Mouse (Mus musculus) limb, embryonic 13.5 days (tissue): Measurements from ENCODE around the gene Pabpc6. TPM values are rescaled to one million over a fixed set of nuclear protein-coding genes. Genes with fewer than 3 reads are reported as not detected.

ENCODE experiments used
- ATAC-seq: fragments of 200-750 bp; cut with Nextera tagmentation; 2 replicates; pipeline ENCODE4 v1.8.0; 2017; ENCODE audit warnings: low read depth, moderate number of reproducible peaks, moderate TSS enrichment; ENCODE audit not compliant: low FRiP score
- H3K27ac ChIP-seq: fragments of 300-500 bp; sonication (generic); 2 replicates; pipeline ENCODE4 v1.5.1; 2015; ENCODE audit warnings: inconsistent platforms, mild to moderate bottlenecking, moderate library complexity
- H3K27me3 ChIP-seq: fragments of 300-500 bp; sonication (generic); 2 replicates; pipeline ENCODE4 v1.6.1; 2015; ENCODE audit warnings: mild to moderate bottlenecking, inconsistent platforms
- H3K36me3 ChIP-seq: fragments of 300-500 bp; sonication (generic); 2 replicates; pipeline ENCODE4 v1.6.1; 2015; ENCODE audit warnings: inconsistent platforms, mild to moderate bottlenecking, moderate library complexity
- H3K4me1 ChIP-seq: fragments of 300-500 bp; sonication (generic); 2 replicates; pipeline ENCODE4 v1.6.1; 2015; ENCODE audit warnings: inconsistent platforms
- H3K4me2 ChIP-seq: fragments of 300-500 bp; sonication (generic); replicated peaks from 2 replicates; pipeline ENCODE4 v1.6.1; 2015; ENCODE audit warnings: inconsistent platforms, mild to moderate bottlenecking, moderate library complexity
- H3K4me3 ChIP-seq: fragments of 300-500 bp; sonication (generic); 2 replicates; pipeline ENCODE4 v1.5.1; 2015; ENCODE audit warnings: moderate library complexity, mild to moderate bottlenecking, inconsistent platforms
- H3K9ac ChIP-seq: fragments of 300-500 bp; sonication (generic); 2 replicates; pipeline ENCODE4 v1.6.1; 2015; ENCODE audit warnings: mild to moderate bottlenecking, inconsistent platforms
- H3K9me3 ChIP-seq: fragments of 300-500 bp; sonication (generic); 2 replicates; pipeline ENCODE4 v1.6.1; 2016; ENCODE audit warnings: inconsistent platforms
- WGBS: fragments of 180-500 bp; shearing (Covaris S2); methylation state at CpG from one replicate; pipeline ENCODE4 v1.1.7; 2015; 5-methylcytosine and 5-hydroxymethylcytosine counted together
- polyA plus RNA-seq: library from polyadenylated mRNA; unstranded; fragments of >200 nt; fragmentation: Nextera tagmentation; extraction: Ambion mirVana; gene quantifications from 2 replicates; pipeline ENCODE4 v1.2.1, GENCODE M21; 2015

Pabpc6 gene
- not detected in 2 replicates for polyA plus RNA-seq

GRCm38 (mm10) chr17:9669283-9669905, at the start of gene Pabpc6:
Gene Pabpc6, minus strand, starts transcription at chr17:9669717.
- no peak for ATAC-seq
- Histone ChIP-seq H3K9me3 (no peaks in the 10 kb centered on the region), H3K4me2 (no peak within 1 kb of the TSS), H3K27me3 (no peaks in the 10 kb centered on the region), H3K27ac (no peak within 1 kb of the TSS), H3K9ac (no peak within 1 kb of the TSS), H3K4me3 (no peak within 1 kb of the TSS), H3K36me3 (no peaks in the 10 kb centered on the region), H3K4me1 (no peaks in the 10 kb centered on the region)
- WGBS = 93% methylated on average over 36 of the region's 36 CpGs

- Histone ChIP-seq H3K4me1 (no peaks in the 10 kb centered on the region), H3K4me2 (no peak overlapping the region), H3K9me3 (no peaks in the 10 kb centered on the region), H3K9ac (no peak overlapping the region), H3K4me3 (no peak overlapping the region), H3K27me3 (no peaks in the 10 kb centered on the region), H3K36me3 (no peaks in the 10 kb centered on the region), H3K27ac (no peak overlapping the region)
- WGBS = 85% methylated on average over 6 of the region's 6 CpGs
- no peak for ATAC-seq
These were observed 41.4 kb upstream of the Pabpc6 start for GRCm38 (mm10) chr17:9710910-9711309.

GRCm38 (mm10) chr17:9708888-9709287, 39.4 kb upstream of the Pabpc6 start:
- WGBS = 86% methylated on average over 3 of the region's 3 CpGs
- Histone ChIP-seq H3K9ac (no peak overlapping the region), H3K4me1 (no peaks in the 10 kb centered on the region), H3K4me2 (no peak overlapping the region), H3K9me3 (no peaks in the 10 kb centered on the region), H3K27me3 (no peaks in the 10 kb centered on the region), H3K4me3 (no peak overlapping the region), H3K36me3 (no peaks in the 10 kb centered on the region), H3K27ac (no peak overlapping the region)
- no peak for ATAC-seq

GRCm38 (mm10) chr17:9707356-9707755, 37.8 kb upstream of the Pabpc6 start:
- H3K4me1 ChIP-seq = no peaks in the 10 kb centered on the region
- H3K4me3 ChIP-seq = no peak overlapping the region
- no peak overlapping the region for H3K4me2 ChIP-seq
- 81% methylated on average over 1 of the region's 1 CpGs for WGBS
- H3K27me3 ChIP-seq = no peaks in the 10 kb centered on the region
- ATAC-seq = no peak
- H3K27ac ChIP-seq = no peak overlapping the region
- H3K36me3 ChIP-seq = no peaks in the 10 kb centered on the region
- H3K9me3 ChIP-seq = no peaks in the 10 kb centered on the region
- no peak overlapping the region for H3K9ac ChIP-seq

GRCm38 (mm10) chr17:9697763-9698162, 28.2 kb upstream of the Pabpc6 start:
- WGBS = 77% methylated on average over 7 of the region's 7 CpGs
- no peak overlapping the region for H3K27ac ChIP-seq
- no peaks in the 10 kb centered on the region for H3K27me3 ChIP-seq
- H3K4me2 ChIP-seq = no peak overlapping the region
- ATAC-seq = no peak
- no peak overlapping the region for H3K9ac ChIP-seq
- no peaks in the 10 kb centered on the region for H3K4me1 ChIP-seq
- no peak overlapping the region for H3K4me3 ChIP-seq
- H3K9me3 ChIP-seq = no peaks in the 10 kb centered on the region
- H3K36me3 ChIP-seq = no peaks in the 10 kb centered on the region

GRCm38 (mm10) chr17:9691251-9691650, 21.7 kb upstream of the Pabpc6 start:
- ATAC-seq = no peak
- WGBS = 75% methylated on average over 4 of the region's 4 CpGs
- no peaks in the 10 kb centered on the region for H3K27me3 ChIP-seq

GRCm38 (mm10) chr17:9683539-9684155, 14.1 kb upstream of the Pabpc6 start:
- WGBS = 60% methylated on average over 4 of the region's 4 CpGs
- H3K4me1 ChIP-seq = no peaks in the 10 kb centered on the region
- no peak overlapping the region for H3K4me3 ChIP-seq
- H3K27ac ChIP-seq = no peak overlapping the region
- ATAC-seq = no peak
- H3K4me2 ChIP-seq = no peak overlapping the region
- H3K27me3 ChIP-seq = no peaks in the 10 kb centered on the region
- no peaks in the 10 kb centered on the region for H3K36me3 ChIP-seq
- no peaks in the 10 kb centered on the region for H3K9me3 ChIP-seq
- no peak overlapping the region for H3K9ac ChIP-seq

More at GRCm38 (mm10) chr17:9691251-9691650, 21.7 kb upstream of the Pabpc6 start:
- Histone ChIP-seq H3K9me3 (no peaks in the 10 kb centered on the region), H3K4me3 (no peak overlapping the region), H3K4me2 (no peak overlapping the region), H3K36me3 (no peaks in the 10 kb centered on the region), H3K4me1 (no peaks in the 10 kb centered on the region), H3K9ac (no peak overlapping the region), H3K27ac (no peak overlapping the region)

- Histone ChIP-seq H3K36me3 (no peaks in the 10 kb centered on the region), H3K9ac (no peak overlapping the region), H3K27me3 (no peaks in the 10 kb centered on the region), H3K4me1 (no peaks in the 10 kb centered on the region), H3K4me2 (no peak overlapping the region), H3K27ac (no peak overlapping the region), H3K9me3 (no peaks in the 10 kb centered on the region), H3K4me3 (no peak overlapping the region)
- 74% methylated on average over 8 of the region's 8 CpGs for WGBS
- ATAC-seq = no peak
These were observed 11.2 kb upstream of the Pabpc6 start for GRCm38 (mm10) chr17:9680741-9681140.

GRCm38 (mm10) chr17:9675175-9675789, 5.8 kb upstream of the Pabpc6 start:
- WGBS = 70% methylated on average over 6 of the region's 6 CpGs
- H3K4me1 ChIP-seq = no peaks in the 10 kb centered on the region
- H3K27me3 ChIP-seq = no peaks in the 10 kb centered on the region
- no peak overlapping the region for H3K4me3 ChIP-seq
- H3K4me2 ChIP-seq = no peak overlapping the region
- no peak overlapping the region for H3K27ac ChIP-seq
- H3K36me3 ChIP-seq = no peaks in the 10 kb centered on the region
- H3K9me3 ChIP-seq = no peaks in the 10 kb centered on the region
- H3K9ac ChIP-seq = no peak overlapping the region
- no peak for ATAC-seq

- no peak overlapping the region for H3K4me2 ChIP-seq
- no peaks in the 10 kb centered on the region for H3K9me3 ChIP-seq
- H3K4me3 ChIP-seq = no peak overlapping the region
- H3K9ac ChIP-seq = no peak overlapping the region
- H3K36me3 ChIP-seq = no peaks in the 10 kb centered on the region
- no peak for ATAC-seq
- no peaks in the 10 kb centered on the region for H3K4me1 ChIP-seq
- 84% methylated on average over 9 of the region's 9 CpGs for WGBS
- H3K27me3 ChIP-seq = no peaks in the 10 kb centered on the region
- H3K27ac ChIP-seq = no peak overlapping the region
These were observed 1.6 kb downstream of the Pabpc6 start for GRCm38 (mm10) chr17:9667955-9668354.

GRCm38 (mm10) chr17:9658651-9659050, 10.9 kb downstream of the Pabpc6 start:
- no peak overlapping the region for H3K4me3 ChIP-seq
- H3K9me3 ChIP-seq = no peaks in the 10 kb centered on the region
- no peak overlapping the region for H3K27ac ChIP-seq
- ATAC-seq = no peak
- no peaks in the 10 kb centered on the region for H3K36me3 ChIP-seq
- 86% methylated on average over 5 of the region's 5 CpGs for WGBS
- no peaks in the 10 kb centered on the region for H3K4me1 ChIP-seq
- no peak overlapping the region for H3K9ac ChIP-seq
- no peak overlapping the region for H3K4me2 ChIP-seq
- no peaks in the 10 kb centered on the region for H3K27me3 ChIP-seq

- no peak overlapping the region for H3K4me3 ChIP-seq
- no peak overlapping the region for H3K27ac ChIP-seq
- no peaks in the 10 kb centered on the region for H3K27me3 ChIP-seq
- H3K4me2 ChIP-seq = no peak overlapping the region
- no peak for ATAC-seq
- no peaks in the 10 kb centered on the region for H3K9me3 ChIP-seq
- H3K36me3 ChIP-seq = no peaks in the 10 kb centered on the region
- 80% methylated on average over 3 of the region's 3 CpGs for WGBS
- H3K9ac ChIP-seq = no peak overlapping the region
- H3K4me1 ChIP-seq = no peaks in the 10 kb centered on the region
These were observed 15.4 kb downstream of the Pabpc6 start for GRCm38 (mm10) chr17:9654155-9654554.
